Mouse (Mus musculus) stomach, embryonic 15.5 days (tissue): ENCODE measurements around the gene Ctsl. TPM values are rescaled to one million over a fixed set of nuclear protein-coding genes. Genes with fewer than 3 reads are reported as not detected.

Source experiments
- ATAC-seq: fragments of 200-750 bp; cut with Nextera tagmentation; 2 replicates; pipeline ENCODE4 v1.8.0; 2017; ENCODE audit warnings: low read depth, moderate number of reproducible peaks, moderate TSS enrichment; ENCODE audit not compliant: insufficient read depth, low FRiP score
- H3K27ac ChIP-seq: fragments of 300-500 bp; sonication (generic); 2 replicates; pipeline ENCODE4 v1.5.1; 2015; ENCODE audit warnings: mild to moderate bottlenecking, inconsistent platforms
- H3K27me3 ChIP-seq: fragments of 300-500 bp; sonication (generic); replicated peaks from 2 replicates; pipeline ENCODE4 v1.6.1; 2015; ENCODE audit warnings: inconsistent platforms
- H3K36me3 ChIP-seq: fragments of 300-500 bp; sonication (generic); 2 replicates; pipeline ENCODE4 v1.6.1; 2015; ENCODE audit warnings: inconsistent platforms
- H3K4me1 ChIP-seq: fragments of 300-500 bp; sonication (generic); 2 replicates; pipeline ENCODE4 v1.6.1; 2015; ENCODE audit warnings: inconsistent platforms
- H3K4me2 ChIP-seq: fragments of 300-500 bp; sonication (generic); 2 replicates; pipeline ENCODE4 v1.6.1; 2015; ENCODE audit warnings: mild to moderate bottlenecking, inconsistent platforms
- H3K4me3 ChIP-seq: fragments of 300-500 bp; sonication (generic); replicated peaks from 2 replicates; pipeline ENCODE4 v1.5.1; 2015; ENCODE audit warnings: inconsistent platforms
- H3K9ac ChIP-seq: fragments of 300-500 bp; sonication (generic); 2 replicates; pipeline ENCODE4 v1.6.1; 2015; ENCODE audit warnings: inconsistent platforms
- H3K9me3 ChIP-seq: fragments of 300-500 bp; sonication (generic); 2 replicates; pipeline ENCODE4 v1.6.1; 2016; ENCODE audit warnings: inconsistent platforms
- WGBS: fragments of 180-500 bp; shearing (Covaris S2); methylation state at CpG from one replicate; pipeline ENCODE4 v1.1.7; 2015; 5-methylcytosine and 5-hydroxymethylcytosine counted together
- polyA plus RNA-seq: library from polyadenylated mRNA; unstranded; fragments of >200 nt; fragmentation: Nextera tagmentation; extraction: Ambion mirVana; gene quantifications from 2 replicates; pipeline ENCODE4 v1.2.1, GENCODE M21; 2015

Ctsl gene
- polyA plus RNA-seq, 1 experiment from 2014 or later: 221 TPM

DNA sequence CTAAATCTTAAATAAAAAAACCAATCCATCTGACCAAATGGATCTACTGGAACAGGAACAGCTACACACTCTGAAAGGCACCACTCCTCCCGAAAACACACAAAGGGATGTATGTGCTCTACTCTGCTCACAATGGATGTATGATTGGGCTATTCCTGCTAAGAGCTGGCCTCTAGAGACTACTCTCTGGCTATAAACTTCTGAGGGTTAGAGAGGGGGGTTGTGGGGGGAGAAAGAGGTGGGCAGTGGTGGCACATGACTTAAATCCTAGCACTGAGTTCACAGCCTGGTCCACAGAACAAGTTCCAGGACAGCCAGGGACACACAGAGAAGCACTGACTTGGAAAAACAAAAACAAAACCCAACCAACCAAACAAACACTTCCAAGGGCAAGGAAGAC lies 2.1 kb downstream of the Ctsl start:
- no peak for ATAC-seq
- H3K27ac ChIP-seq: no peak overlapping the region
- H3K9ac ChIP-seq: no peak overlapping the region
- H3K36me3 ChIP-seq: peaks cover 4% of the 10 kb centered on the region
- no peaks in the 10 kb centered on the region for H3K4me1 ChIP-seq
- H3K27me3 ChIP-seq: no peaks in the 10 kb centered on the region
- H3K4me3 ChIP-seq: peak overlapping the region; percentile 83; the same call in 1 of the 2 replicates
- peak overlapping the region; percentile 80 for H3K4me2 ChIP-seq
- 95% methylated on average over 1 of the region's 1 CpGs for WGBS
- no peaks in the 10 kb centered on the region for H3K9me3 ChIP-seq

GRCm38 (mm10) chr13:64367615-64368014 lies 3.1 kb downstream of the Ctsl start:
- no peak for ATAC-seq
- no peak overlapping the region for H3K9ac ChIP-seq
- H3K27ac ChIP-seq: no peak overlapping the region
- no peak overlapping the region for H3K4me2 ChIP-seq
- H3K4me3 ChIP-seq: no peak overlapping the region
- H3K4me1 ChIP-seq: no peaks in the 10 kb centered on the region
- H3K9me3 ChIP-seq: no peaks in the 10 kb centered on the region
- 90% methylated on average over 5 of the region's 5 CpGs for WGBS
- H3K36me3 ChIP-seq: peaks cover 4% of the 10 kb centered on the region
- no peaks in the 10 kb centered on the region for H3K27me3 ChIP-seq

GRCm38 (mm10) chr13:64365326-64365725 lies 5.4 kb downstream of the Ctsl start:
- H3K9me3 ChIP-seq: no peaks in the 10 kb centered on the region
- ATAC-seq: no peak
- no peak overlapping the region for H3K9ac ChIP-seq
- H3K27me3 ChIP-seq: no peaks in the 10 kb centered on the region
- no peak overlapping the region for H3K4me2 ChIP-seq
- no peak overlapping the region for H3K4me3 ChIP-seq
- H3K4me1 ChIP-seq: no peaks in the 10 kb centered on the region
- H3K27ac ChIP-seq: no peak overlapping the region
- H3K36me3 ChIP-seq: peaks cover 7% of the 10 kb centered on the region

DNA sequence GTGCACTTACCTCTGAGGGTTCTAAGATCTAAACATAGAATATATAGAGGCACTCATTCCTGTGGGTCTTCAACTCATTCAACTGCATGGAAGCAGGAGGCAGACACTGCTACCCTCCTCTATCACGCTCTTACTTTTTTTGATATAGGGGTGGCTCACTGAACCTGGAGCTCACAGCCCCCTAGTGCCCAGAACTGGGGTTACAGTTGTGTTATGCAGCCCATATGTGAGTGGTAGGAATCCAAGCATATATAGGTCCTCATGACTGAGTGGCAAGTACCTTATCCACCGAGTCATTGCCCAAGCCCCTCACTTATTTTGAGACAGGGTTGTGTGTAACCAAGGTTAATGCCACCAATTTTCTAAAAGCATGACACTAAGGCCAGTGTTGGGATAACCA lies 6.4 kb downstream of the Ctsl start:
- Histone ChIP-seq H3K4me2 (no peak overlapping the region), H3K9ac (no peak overlapping the region), H3K27ac (no peak overlapping the region), H3K4me1 (no peaks in the 10 kb centered on the region), H3K4me3 (no peak overlapping the region), H3K36me3 (peaks cover 7% of the 10 kb centered on the region), H3K27me3 (no peaks in the 10 kb centered on the region), H3K9me3 (no peaks in the 10 kb centered on the region)
- WGBS: 74% methylated on average over 2 of the region's 2 CpGs
- ATAC-seq: no peak

DNA sequence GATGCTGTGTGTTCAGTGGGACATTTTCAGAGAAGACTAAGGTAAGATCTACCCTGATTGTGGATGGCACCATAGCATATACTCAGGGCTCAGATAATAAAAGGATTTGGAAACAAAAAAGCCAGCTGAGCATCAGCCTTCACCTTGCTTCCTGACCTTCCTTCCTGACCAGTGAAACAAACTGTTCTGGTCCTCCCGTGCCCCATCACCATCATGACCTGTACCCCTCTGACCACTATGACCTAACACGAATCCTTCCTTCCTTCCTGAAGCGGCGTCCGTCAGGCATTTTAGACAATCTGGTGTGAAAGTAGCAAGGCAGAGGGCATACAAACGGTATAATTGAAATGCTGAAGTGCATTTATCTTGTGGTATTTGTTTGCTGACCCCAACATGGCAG lies 8.6 kb downstream of the Ctsl start:
- no peak overlapping the region for H3K4me2 ChIP-seq
- H3K9me3 ChIP-seq: no peaks in the 10 kb centered on the region
- no peak overlapping the region for H3K9ac ChIP-seq
- 84% methylated on average over 6 of the region's 6 CpGs for WGBS
- no peak overlapping the region for H3K4me3 ChIP-seq
- no peak overlapping the region for H3K27ac ChIP-seq
- H3K27me3 ChIP-seq: no peaks in the 10 kb centered on the region
- H3K4me1 ChIP-seq: no peaks in the 10 kb centered on the region
- no peak for ATAC-seq
- H3K36me3 ChIP-seq: peaks cover 7% of the 10 kb centered on the region

GRCm38 (mm10) chr13:64361020-64361419 lies 9.7 kb downstream of the Ctsl start:
- Histone ChIP-seq H3K4me1 (no peaks in the 10 kb centered on the region), H3K9ac (no peak overlapping the region), H3K9me3 (no peaks in the 10 kb centered on the region), H3K36me3 (peaks cover 7% of the 10 kb centered on the region; the same call in 1 of the 2 replicates), H3K4me2 (no peak overlapping the region), H3K4me3 (no peak overlapping the region), H3K27ac (no peak overlapping the region), H3K27me3 (no peaks in the 10 kb centered on the region)
- WGBS: 96% methylated on average over 3 of the region's 3 CpGs
- ATAC-seq: no peak

- Histone ChIP-seq H3K9me3 (no peaks in the 10 kb centered on the region), H3K27ac (no peak overlapping the region), H3K4me3 (no peak overlapping the region), H3K4me1 (no peaks in the 10 kb centered on the region), H3K9ac (no peak overlapping the region), H3K36me3 (peaks cover 7% of the 10 kb centered on the region; the same call in 1 of the 2 replicates), H3K27me3 (no peaks in the 10 kb centered on the region), H3K4me2 (no peak overlapping the region)
- WGBS: 88% methylated on average over 3 of the region's 3 CpGs
- ATAC-seq: no peak
Observed at GRCm38 (mm10) chr13:64359702-64360101, 11.0 kb downstream of the Ctsl start.

- no peak overlapping the region for H3K27ac ChIP-seq
- H3K4me2 ChIP-seq: no peak overlapping the region
- H3K9me3 ChIP-seq: no peaks in the 10 kb centered on the region
- no peaks in the 10 kb centered on the region for H3K4me1 ChIP-seq
- no peak overlapping the region for H3K4me3 ChIP-seq
- no peak overlapping the region for H3K9ac ChIP-seq
- 83% methylated on average over 1 of the region's 1 CpGs for WGBS
- no peaks in the 10 kb centered on the region for H3K27me3 ChIP-seq
- H3K36me3 ChIP-seq: 0 out of 2 replicates have a peak, but pooled peaks cover 3% of the 10 kb centered on the region
- no peak for ATAC-seq
Observed at GRCm38 (mm10) chr13:64358476-64358875, 12.2 kb downstream of the Ctsl start.

DNA sequence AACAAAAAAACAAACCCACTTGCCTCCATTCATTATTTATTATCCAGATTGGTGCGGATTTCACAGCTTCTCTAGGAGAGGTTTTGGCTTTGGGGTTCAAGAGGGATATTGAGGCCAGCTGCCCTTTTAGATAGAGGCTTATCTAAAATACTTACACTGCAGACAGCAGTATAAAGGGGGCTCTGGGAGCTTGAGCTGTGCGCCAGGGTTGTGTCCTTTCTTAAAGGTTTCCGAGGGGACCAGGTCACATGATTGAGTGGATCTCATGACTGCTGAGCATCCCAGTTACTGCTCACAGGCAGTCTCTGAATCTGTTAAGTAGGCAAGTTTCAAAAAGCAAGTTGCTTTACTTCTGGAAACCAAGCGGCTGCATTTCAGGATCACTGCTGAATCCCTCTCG lies 13.3 kb downstream of the Ctsl start:
- H3K4me3 ChIP-seq: no peak overlapping the region
- ATAC-seq: no peak
- no peaks in the 10 kb centered on the region for H3K9me3 ChIP-seq
- H3K9ac ChIP-seq: no peak overlapping the region
- no peak overlapping the region for H3K27ac ChIP-seq
- H3K36me3 ChIP-seq: 0 out of 2 replicates have a peak, but pooled peaks cover 3% of the 10 kb centered on the region
- H3K4me1 ChIP-seq: no peaks in the 10 kb centered on the region
- H3K27me3 ChIP-seq: no peaks in the 10 kb centered on the region
- WGBS: 71% methylated on average over 5 of the region's 5 CpGs
- no peak overlapping the region for H3K4me2 ChIP-seq

- H3K36me3 ChIP-seq: no peaks in the 10 kb centered on the region
- ATAC-seq: no peak
Observed at GRCm38 (mm10) chr13:64349474-64349873, 21.2 kb downstream of the Ctsl start.

GRCm38 (mm10) chr13:64344082-64344501 lies 26.6 kb downstream of the Ctsl start:
- Histone ChIP-seq H3K4me1 (no peaks in the 10 kb centered on the region), H3K9ac (peak overlapping the region; percentile 25; the same call in 1 of the 2 replicates), H3K4me3 (peak overlapping the region; percentile 46), H3K27ac (no peak overlapping the region), H3K36me3 (no peaks in the 10 kb centered on the region), H3K27me3 (no peaks in the 10 kb centered on the region), H3K4me2 (peak overlapping the region; percentile 81), H3K9me3 (no peaks in the 10 kb centered on the region)
- ATAC-seq: peak; percentile 65
- WGBS: 3% methylated on average over 9 of the region's 9 CpGs

More at GRCm38 (mm10) chr13:64349474-64349873, 21.2 kb downstream of the Ctsl start:
- Histone ChIP-seq H3K9me3 (no peaks in the 10 kb centered on the region), H3K9ac (no peak overlapping the region), H3K4me3 (no peak overlapping the region), H3K4me2 (no peak overlapping the region), H3K27ac (no peak overlapping the region), H3K4me1 (no peaks in the 10 kb centered on the region), H3K27me3 (no peaks in the 10 kb centered on the region)
- WGBS: 72% methylated on average over 2 of the region's 2 CpGs

DNA sequence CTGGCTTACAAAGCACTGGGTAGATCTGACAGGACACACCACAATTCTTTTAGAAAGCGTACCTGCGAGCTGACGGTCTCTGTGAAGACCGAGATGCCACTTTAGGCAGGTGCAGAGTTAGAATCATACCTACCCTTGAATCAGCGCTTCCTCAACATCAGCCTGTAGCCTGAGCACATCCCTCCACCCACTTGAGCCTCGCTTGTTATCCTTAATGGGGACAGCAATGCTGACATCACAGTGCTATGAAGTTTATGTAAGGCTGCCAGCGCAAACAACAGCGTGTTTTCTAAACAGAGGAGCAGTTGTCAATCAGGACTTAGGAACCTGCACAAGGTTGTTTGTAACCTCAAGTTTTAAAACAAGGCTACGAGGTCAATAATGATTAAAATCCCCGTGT lies 27.1 kb downstream of the Ctsl start:
- Histone ChIP-seq H3K36me3 (no peaks in the 10 kb centered on the region), H3K4me1 (no peaks in the 10 kb centered on the region), H3K4me2 (peak overlapping the region; percentile 81), H3K4me3 (peak overlapping the region; percentile 46), H3K27me3 (no peaks in the 10 kb centered on the region), H3K9ac (peak overlapping the region; percentile 25; the same call in 1 of the 2 replicates), H3K27ac (no peak overlapping the region), H3K9me3 (no peaks in the 10 kb centered on the region)
- 0 out of 2 replicates have a peak, but pooled peaks have one; percentile 7 for ATAC-seq
- WGBS: 14% methylated on average over 10 of the region's 10 CpGs

- Histone ChIP-seq H3K9ac (no peak overlapping the region), H3K4me3 (no peak overlapping the region), H3K9me3 (no peaks in the 10 kb centered on the region), H3K27me3 (no peaks in the 10 kb centered on the region), H3K36me3 (no peaks in the 10 kb centered on the region), H3K4me1 (0 out of 2 replicates have a peak, but pooled peaks cover 3% of the 10 kb centered on the region), H3K4me2 (no peak overlapping the region), H3K27ac (no peak overlapping the region)
- WGBS: 51% methylated on average over 4 of the region's 4 CpGs
- ATAC-seq: no peak
Observed at GRCm38 (mm10) chr13:64335546-64336132, 35.1 kb downstream of the Ctsl start.
